Mouse (Mus musculus) ovary, adult 10 weeks (tissue): ENCODE measurements around the gene BC067074. TPM values are rescaled to one million over a fixed set of nuclear protein-coding genes. Genes with fewer than 3 reads are reported as not detected.

Experiments
- polyA plus RNA-seq: library from polyadenylated mRNA; stranded (reverse); fragments of 350-450 nt; fragmentation: Illumina TruSeq; extraction: RNeasy Lipid Tissue Mini Kit (QIAGEN cat#74804); gene quantifications from one replicate; pipeline ENCODE4 v1.2.3, GENCODE M21; 2014

Gene BC067074
- polyA plus RNA-seq, result 5.9 TPM

DNA sequence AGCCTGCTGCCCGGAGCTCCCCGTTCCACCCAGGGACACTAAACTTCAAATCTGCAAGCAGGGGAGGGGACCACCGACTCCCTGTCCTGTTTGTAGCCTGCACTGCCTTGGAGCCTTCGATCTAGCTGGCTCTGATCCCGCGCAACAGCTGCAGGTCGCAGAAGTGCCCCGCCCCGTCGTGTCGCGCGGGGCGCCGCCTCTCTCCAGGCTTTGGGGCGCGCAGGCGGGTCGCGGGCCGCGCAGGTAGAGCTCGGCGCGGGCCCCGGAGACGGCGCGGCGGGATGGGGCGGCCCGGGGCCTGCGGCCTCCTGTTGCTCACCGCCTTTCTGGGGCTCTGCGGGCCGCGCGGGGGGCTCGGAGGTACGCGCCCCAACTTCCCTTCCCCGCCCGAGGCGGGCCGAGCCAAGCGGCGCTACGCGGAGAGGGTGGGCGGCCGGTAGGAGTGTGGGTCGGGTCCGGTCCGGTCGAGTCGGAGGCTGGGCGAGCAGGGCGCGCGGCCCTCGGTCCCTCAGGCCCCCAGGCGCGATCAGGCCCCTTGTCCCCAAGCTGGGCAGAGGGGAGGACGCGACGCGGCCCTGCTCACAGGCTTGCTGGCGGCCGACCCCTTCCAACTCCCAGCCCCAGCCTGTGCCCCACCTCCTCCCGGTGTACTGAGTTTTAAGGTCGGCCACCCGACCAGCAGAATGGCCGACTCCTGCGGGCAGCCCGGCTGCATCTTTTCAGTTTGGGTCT, at the start of gene BC067074:
TSS of gene BC067074 (plus strand) at position 185 of the 732 bp plus-strand sequence.

Other genes with a start within 250 kb of the BC067074 start
- gene Gpx8, start 246.7 kb upstream of the BC067074 start, polyA plus RNA-seq, result 285 TPM
- 1.8 TPM for gene Gzma, start 192.2 kb upstream of the BC067074 start, polyA plus RNA-seq
- 2.5 TPM for gene Esm1, start 83.5 kb upstream of the BC067074 start, polyA plus RNA-seq
- not detected for gene Gzmk, start 67.3 kb upstream of the BC067074 start, polyA plus RNA-seq